Mouse (Mus musculus) mesoderm, embryonic 11.5 days (tissue): ENCODE measurements around the gene Ppp5c.

ENCODE experiments used
- DNase-seq: peaks from one replicate; pipeline ENCODE4 v3.0.0-alpha.2; 2012; ENCODE audit warnings: low read depth, low spot score

The Ppp5c gene

DNA sequence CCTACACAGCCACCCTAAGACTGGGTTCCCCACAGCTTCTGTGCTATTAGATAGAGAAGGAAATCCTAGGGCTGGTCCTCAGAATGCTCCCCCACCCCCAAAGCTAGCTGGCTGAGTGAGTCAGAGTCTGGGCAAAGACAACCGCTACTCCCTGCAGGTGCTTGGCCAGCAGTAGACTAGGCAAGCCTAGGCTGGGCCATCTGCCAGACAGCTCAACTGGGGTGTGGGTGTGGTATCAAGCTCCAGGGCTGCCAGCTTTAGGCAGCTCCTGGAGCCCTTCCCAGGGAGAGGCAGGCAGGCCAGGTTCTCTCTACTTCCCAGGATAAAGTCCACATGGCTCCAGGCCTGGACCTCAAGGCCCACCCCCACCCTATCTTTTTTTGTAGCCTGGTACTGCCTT lies 10.7 kb downstream of the Ppp5c start:
- no peak for DNase-seq

DNA sequence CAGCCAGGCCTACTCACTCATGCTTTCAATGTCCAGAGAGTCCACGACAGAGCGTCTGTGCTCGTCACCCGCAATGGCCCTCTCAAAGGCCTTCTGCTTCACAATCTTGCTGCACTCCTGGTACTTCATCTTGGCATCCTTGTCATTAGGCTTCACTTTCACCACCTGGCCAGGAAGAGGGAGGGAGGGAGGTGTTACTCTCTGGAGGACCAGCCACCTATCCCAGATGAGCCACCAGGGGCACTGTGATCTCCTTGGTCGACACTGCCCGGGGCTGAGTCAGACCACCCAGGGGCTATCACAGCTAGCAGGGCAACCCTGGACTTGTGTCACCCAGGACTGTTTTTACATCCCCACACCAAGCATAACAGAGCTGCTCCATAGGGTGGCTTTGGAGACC lies 12.3 kb downstream of the Ppp5c start:
- DNase-seq = no peak

DNA sequence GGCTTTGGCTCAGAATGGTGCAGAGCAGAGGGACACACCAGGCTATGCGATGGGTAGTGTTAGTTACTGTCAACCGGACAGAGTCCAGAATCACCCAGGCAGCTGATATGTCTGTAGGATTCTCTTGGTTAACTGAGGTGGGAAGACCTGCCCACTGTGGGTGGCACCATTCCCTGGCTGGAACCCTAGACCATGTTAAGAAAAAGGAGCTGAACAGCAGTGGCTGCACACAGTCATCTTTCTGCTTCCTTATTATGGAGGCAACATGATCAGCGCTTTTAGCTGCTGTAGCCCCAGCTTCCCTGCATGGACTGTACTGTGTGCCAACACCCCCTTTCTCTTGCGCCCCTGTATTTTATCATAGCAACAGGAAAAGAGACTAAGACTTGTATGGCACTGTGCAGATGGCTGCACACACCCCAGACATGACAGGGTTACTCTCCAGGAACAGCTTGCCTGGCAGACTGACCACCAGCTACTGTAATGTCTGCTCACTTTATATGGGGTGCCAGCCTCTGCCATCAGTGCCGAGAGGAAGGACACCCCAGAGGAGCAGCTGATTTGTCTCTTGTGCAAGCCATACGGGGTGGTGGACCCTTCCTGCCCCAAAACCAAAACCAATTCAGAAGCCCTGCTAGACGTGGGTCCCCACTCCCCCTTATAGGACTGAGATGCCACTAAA lies 15.7 kb downstream of the Ppp5c start:
- no peak for DNase-seq

DNA sequence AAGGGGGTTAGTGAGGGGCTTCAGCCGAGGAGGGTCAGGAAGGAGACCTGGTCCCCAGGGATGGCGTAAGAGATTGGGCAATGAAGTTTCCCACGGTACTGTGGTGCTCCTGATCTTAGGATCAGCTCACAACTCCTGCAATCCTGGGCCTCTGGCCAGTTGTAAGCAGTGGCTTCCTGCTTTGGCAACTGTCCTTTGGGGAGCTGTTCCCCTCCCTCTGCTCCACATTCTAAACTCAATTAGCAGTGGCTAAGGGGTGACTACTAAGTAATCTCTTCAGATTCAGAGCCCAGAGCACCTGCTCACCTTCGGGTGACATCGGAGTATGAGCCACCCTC lies 17.7 kb downstream of the Ppp5c start:
- no peak for DNase-seq

DNA sequence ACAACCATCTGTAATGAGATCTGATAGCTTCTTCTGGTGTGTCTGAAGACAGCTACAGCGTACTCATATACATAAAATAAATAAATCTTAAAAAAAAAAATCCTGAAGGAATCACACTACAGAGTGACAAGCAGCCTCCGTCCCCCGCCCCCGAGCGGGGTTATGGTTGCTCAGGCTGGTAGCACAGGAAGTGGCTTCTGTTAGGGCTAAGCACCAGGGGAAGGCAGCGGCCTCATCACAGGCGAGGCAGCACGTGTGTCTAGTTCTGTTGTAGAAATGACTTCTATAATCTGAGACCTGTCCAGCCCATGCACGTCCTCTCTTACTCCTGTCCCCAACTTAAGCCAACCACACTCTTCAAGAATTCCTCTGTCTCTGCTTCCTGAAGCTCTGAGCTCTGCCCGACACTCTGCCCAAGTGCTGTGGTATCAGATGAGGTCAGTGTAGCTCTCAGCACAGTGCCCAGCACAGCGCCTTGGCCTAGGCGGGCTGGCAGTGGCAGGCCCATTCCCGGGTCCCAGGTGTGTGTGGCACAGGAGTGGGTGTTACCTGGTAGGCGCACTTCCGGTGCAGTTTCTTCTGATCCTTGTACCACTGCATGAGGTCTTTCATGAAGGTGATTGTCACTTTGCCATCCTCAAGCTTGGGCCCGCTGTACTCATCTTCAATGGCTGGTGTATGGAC lies 18.3 kb downstream of the Ppp5c start:
- no peak for DNase-seq

DNA sequence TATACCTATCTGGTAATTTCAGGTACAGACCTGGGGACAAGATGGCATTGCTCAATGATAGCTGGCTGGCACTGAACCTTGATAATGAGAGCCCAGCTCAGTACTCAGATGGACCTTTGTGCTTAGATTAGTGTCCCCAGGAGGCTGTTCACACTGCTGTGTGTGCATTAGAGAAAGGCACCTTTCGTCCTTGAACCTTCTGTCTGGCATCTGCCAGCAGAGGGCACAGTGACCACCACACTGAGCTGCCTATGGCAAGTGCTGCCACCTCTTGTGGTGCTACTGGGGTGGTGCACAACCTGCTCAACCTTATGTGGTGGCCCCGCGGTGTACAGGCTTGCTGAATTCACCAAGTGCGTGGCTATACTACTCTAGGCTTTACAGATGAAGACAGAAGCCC lies 20.4 kb downstream of the Ppp5c start:
- DNase-seq = no peak

DNA sequence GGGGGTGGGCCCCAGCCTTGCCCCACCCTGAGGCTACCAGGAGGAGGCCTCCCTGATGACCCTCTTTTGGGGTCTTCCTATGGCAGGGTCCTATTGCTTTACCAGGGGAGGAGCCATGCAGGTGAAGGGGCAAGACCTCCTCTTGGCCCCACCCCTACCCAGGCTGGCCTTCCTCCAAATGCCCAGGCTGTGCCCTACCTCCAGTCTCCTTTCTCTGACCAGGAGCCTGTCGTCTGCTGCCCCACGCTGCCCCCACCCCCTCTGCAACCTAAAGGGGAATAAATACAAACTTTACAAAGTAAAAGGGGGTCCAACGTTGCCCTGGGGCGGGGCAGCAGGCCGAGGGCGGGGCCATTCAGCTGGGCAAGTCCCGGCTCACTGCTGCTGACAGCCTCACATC lies 23.0 kb downstream of the Ppp5c start:
- DNase-seq = no peak

DNA sequence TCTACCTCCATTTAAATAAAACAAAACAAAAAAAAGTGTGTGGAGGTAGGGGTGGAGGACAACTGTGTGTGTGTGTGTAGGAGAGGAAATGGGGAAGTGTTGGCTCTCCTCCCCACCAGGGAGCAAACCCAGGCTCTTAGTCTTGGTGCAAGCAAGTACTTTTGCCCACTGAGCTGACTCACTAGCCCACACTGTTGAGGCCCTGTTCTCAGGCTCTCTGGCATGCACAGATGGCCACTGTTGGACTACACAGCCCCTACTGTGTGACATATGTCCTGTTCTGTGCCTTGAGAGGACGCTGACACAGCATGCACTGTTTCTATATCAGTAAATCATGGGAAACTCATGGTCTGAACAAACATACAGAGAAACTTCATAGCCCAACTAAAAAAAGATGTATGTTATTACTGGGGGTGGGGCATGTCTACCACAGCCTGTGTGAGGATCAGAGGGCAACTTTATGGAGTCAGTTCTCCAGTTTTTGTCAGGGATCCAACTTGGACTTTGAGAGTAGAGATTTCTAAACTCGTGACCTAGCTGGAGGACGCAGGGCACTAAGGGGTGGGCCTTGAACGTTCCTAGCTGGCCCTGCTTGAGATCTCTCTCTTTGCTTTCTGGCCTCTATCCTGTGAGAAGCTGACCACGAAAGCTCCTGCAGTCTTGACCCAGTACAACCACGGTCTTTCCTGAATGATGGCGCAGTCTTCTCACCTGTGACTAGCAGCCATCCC lies 24.3 kb downstream of the Ppp5c start:
- DNase-seq = no peak

DNA sequence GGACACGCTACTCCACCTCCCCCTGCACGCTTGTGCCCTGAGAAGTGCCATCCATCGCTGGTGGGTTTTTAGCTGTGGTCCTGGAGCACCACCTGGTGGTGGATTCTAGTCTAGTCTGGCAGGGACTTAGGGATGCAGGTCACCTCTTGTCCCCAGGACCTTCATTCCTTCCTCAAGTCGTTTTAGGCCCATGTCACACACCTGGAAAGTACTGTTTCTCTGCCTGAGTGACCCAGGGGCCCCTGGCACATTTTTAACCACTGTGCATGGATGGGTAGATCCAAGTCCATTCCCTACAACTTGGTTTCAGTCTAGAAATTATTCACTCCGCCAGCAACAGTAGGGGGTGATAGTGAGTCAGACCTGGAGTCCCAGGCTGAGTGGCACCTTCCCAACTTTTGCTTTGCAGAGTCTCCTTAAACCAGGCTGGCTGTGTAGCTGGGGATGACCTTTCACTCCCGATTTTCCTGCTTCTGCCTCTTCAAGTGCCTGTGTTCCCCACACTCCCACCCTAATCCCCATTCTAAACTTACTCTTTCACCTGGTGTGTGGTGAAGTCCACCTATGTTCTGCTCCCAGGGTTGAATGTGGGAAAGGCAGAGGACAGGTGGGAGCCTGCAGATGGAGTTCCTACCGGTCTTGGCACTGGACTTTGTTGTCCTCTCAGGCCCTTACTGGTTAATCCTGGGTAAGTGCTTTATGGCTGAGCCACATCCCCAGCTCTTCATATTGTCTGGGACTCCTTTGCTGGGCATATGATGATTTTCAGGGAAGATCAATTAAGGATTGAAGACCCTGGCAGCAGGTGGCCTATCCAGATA lies 25.1 kb downstream of the Ppp5c start:
- peak; percentile 89 for DNase-seq

DNA sequence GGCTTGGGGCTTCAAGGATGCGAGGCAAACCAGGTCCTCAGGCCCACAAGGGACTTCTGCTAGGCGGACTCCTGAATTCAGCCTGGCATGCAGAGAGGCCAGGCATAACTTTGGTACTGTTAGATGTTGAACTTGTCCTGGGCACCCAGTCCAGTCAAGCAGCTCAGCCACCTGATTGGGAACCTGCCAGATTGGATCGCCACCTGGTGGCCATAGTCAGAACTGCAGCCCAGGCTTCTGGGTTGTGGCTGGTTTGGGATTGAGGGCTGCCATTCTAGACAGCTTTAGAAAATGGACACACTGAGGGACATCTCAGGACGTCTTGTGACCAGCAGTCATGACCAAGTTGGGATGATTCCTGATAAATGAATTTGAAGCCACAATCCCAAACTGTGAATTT lies 28.1 kb downstream of the Ppp5c start:
- peak; percentile 85 for DNase-seq

DNA sequence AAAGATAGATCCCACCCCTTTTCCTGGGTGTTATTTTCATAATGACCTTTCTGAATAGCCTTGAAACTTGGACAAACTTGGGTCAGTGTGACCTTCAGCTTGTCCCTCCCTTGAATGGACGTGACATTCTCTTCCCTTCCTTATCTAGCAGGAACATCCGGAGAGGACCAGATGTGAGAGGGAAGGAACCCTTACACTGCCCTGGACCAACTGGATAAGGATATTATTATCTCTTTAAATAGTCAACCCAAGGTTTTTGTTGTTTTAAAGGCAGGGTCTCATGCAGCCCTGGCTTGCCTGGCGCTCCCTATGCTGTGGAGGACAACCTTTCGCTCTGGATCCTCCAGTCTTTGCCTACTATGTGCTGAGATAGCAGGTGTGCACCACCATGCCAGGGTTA lies 28.5 kb downstream of the Ppp5c start:
- DNase-seq = no peak

DNA sequence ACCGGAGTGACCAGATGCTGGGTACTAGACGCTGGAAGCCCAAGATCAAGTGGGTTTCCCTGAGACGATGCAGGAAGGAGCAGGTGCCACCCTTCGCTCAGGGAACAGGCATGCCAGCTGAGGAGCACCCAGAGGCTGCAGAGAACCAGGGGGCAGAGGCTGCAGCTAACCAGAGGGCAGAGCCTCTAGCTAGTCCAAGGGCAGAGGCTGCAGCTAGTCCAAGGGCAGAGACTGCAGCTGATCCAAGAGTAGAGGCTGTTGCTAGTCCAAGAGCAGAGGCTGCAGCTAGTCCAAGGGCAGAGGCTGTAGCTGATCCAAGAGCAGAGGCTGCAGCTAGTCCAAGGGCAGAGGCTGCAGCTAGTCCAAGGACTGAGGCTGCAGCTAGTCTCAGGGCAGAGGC lies 32.4 kb downstream of the Ppp5c start:
- DNase-seq = no peak

DNA sequence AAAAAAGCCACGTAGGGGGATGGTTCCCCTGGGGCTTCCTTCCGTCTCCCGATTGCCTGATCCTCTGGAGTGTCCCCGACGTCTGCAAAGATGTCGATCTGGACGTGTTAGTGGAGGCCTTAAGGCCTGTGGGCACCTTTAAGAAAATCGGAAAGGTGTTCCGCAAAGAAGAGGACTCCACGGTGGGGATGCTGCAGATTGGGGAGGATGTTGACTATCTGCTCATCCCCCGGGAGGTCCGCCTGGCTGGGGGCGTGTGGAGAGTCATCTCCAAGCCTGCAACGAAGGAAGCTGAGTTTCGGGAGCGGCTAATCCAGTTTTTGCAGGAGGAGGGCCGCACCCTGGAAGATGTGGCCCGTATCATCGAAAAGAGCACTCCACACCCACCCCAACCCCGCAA lies 33.3 kb downstream of the Ppp5c start:
- no peak for DNase-seq

DNA sequence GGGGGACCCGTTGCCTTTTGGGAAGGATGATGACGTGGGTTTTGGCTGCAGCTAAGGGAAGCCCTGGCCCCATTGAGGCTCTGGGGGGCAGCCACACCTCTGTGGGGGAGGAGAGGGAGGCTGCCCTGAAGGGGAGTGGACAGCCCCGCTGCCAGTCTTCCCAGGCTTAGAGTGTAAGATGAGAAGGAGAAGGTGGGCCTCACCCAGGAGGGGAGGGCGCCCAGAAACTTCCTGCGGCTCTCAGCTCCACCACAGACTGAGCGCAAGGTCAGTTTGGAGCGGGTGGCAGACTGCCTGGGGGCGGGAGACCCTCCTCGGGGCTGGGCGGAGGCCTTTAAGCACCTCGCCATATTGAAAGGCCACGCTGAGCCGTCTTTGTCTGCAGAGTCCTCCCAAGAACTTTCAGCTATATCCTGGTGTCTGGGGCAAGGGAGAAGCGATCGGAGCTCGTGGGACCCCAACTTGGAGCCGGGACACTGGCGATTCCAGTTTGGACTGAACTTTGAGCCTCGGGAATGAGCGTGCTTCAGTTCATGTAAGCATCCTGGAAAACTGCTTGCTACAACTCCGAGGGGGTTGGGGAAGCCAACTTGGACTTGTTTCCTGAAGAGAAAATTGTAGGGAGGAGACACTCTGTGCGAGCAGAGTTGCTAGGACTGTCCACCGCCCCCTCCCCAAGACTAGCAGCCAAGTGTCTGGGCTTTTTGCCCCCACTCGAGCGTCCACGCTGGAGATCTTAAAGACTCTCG lies 33.9 kb downstream of the Ppp5c start:
- peak; percentile 86 for DNase-seq

DNA sequence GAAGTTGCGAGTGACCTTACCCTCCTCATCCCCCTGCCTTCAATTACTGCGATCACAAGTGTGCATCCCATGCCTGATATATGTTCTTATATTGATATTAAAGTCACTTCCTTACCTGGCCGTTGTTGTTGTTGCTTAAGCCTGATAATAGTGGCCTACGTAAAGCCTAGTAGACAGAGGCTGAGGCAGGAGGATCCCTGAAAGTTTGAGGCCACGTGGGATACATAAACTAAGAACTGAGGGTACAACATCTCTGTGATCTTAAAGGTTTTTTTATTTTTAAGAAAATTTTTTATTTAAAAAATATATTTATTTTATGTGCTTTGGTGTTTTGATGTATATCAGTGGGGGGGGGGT lies 35.3 kb downstream of the Ppp5c start, which contains the start of gene Ccdc8:
TSS of gene Ccdc8 (plus strand) at position 258 of the 357 bp plus-strand sequence.
- no peak for DNase-seq

DNA sequence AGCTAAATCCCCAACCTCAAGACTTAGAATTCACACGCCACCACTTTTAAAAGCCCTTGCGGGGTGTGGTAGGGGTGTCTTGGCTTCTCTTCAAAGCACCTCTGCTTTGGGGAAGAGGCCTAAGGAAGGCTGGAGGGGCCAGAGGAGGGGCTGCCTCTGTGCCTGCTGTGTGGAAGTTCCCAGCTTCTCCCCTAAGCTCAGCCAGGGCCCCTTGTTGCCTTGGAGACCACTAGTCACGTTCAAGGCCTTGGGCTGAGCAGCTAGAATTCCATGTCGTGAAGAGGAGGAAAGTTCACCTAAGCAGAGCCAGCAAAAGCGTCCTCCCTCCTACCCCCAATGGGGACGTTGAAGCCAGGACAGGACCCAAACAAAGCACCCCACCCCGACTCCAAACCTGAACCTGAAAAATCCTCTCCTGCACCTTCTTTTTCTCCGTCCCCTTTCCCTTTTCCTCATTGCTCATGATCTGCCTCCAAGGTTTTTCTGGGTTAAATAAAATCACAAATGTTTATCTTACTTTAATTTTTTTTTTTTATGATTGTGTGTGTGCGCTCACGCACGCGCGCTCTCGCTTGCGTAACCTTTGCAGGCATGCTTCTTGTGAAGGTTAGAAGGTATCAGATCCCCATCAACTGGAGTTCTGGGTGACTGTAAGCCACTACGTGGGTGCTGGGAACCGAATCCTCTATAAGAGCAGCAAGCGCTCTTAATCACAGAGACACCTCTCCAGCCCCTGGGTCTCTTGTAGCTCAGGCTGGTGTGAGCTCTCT lies 35.9 kb downstream of the Ppp5c start:
- peak; percentile 76 for DNase-seq

DNA sequence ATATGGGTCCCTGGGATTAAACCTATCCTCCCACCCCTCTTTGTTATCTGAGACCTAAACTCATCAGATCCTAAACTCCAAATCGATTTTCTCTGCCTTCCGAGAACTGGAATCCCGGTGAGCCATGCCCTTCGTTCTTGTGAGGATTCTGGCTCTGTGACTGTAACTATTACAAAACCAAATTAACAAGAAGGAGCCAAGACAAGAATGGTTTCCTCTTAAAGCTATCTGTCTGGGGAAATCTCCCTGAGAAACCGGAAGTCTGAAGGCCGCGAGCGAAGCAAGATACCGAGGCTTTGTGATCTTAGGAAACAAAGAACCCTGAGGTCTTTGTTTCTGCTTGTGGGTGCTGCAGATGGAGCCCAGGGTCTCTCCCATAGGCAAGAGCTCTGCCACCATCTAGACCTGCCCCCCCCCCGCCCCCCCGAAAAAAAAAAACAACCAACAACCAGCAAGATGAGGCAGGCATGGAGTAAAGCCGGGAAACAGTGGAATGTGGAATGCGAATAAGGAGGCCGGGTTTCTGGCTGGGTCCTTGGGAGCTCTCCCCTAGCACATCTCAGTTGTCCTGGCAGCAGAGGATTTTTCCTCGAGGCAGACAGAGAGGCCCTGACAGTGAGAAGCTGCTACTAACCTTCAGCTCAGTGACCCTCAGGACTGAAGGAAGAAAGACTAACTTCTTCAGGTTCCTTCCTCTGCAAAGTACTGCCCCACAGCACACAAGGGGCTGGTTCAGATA lies 37.5 kb downstream of the Ppp5c start:
- DNase-seq = no peak

DNA sequence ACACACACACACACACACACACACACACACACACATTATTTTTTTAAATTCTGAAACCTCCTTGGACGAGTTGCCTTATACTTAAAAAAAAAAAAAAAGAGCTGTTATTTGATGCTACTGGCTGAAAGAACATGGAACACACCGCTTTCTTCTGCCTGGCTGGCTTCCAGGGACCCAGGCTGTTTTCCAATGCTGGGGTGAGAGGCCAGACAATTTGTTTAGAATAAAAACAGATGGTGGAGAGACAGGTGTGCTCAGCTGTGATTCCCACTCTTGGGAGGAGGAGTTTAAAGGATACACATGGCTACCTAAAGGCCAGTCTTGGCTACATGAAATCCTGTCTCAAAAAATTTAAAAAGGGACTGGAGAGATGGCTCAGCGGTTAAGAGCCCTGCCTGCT lies 39.3 kb downstream of the Ppp5c start:
- DNase-seq = no peak

DNA sequence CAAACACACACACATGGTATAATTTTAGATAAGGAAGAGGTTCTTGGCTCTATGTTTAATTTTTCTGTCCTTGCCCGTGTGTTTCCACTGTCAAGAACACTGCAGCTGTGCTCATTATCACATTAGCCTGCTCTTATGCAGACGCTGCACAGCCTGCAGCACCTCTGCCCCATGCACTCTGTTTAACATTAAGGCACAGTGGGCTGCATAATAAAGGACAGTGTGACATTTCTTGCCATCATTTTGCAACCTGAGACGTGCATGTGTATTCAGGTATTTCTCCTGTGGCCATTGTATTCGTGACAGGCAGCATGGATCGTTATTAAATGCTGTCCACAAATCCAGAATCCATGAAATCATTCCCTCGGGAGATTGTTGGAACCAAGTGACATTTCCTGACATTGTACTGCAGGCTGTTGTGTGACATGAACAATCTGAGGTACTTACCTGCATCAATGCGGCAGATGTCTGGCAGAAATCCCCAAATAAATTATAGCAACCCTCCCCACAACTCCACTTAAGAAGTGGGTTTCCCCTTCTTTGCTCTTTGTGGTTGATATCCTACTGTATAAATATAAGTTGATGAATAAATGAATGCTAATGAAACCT lies 40.1 kb downstream of the Ppp5c start:
- no peak for DNase-seq
